Mouse (Mus musculus) CH12.LX (cell line): Measurements from ENCODE around the gene Fuz. TPM values are rescaled to one million over a fixed set of nuclear protein-coding genes. Genes with fewer than 3 reads are reported as not detected.

Experiments used
- DNase-seq: peaks from one replicate; pipeline ENCODE4 v3.0.0-alpha.2; 2013; ENCODE audit errors: extremely low read depth
- H3K27ac ChIP-seq: 2 replicates; pipeline ENCODE4 v1.5.1; 2012; ENCODE audit warnings: low read depth, mild to moderate bottlenecking, control low read depth, moderate library complexity; ENCODE audit not compliant: insufficient read depth
- H3K27me3 ChIP-seq: replicated peaks from 2 replicates; pipeline ENCODE3; 2012; ENCODE audit warnings: inconsistent platforms
- H3K36me3 ChIP-seq, 2 experiments: replicated peaks in 1 of 2; 2 replicates each; pipeline versions ENCODE3 to v1.6.1; 2012; ENCODE audit warnings: inconsistent platforms in 1 of 2, low read length in 1 of 2, mild to moderate bottlenecking in 1 of 2, mixed read lengths in 1 of 2, moderate library complexity in 1 of 2; ENCODE audit not compliant: control insufficient read depth in 1 of 2, insufficient read depth in 1 of 2
- H3K4me1 ChIP-seq, 2 experiments: 2 replicates each; pipeline ENCODE4 v1.6.1; 2012; ENCODE audit warnings: inconsistent platforms in 1 of 2, moderate library complexity in 1 of 2; ENCODE audit not compliant: insufficient read depth in 2 of 2, control insufficient read depth in 1 of 2
- H3K4me2 ChIP-seq: 2 replicates; pipeline ENCODE4 v1.6.1; 2012; ENCODE audit warnings: low read depth, mild to moderate bottlenecking, control low read depth; ENCODE audit not compliant: poor library complexity, insufficient read depth, severe bottlenecking
- H3K4me3 ChIP-seq, 3 experiments: fragments of 150-350 bp in 1 of 3; sonication (generic) in 1 of 3; replicated peaks in 1 of 3; 2 replicates each; pipeline versions ENCODE3 to v1.5.1; 2011 to 2012; ENCODE audit warnings: low read depth in 2 of 3, low read length in 2 of 3, mild to moderate bottlenecking in 2 of 3, moderate library complexity in 2 of 3, control low read depth in 1 of 3, improper control_type of control experiment in 1 of 3, inconsistent platforms in 1 of 3, mixed read lengths in 1 of 3; ENCODE audit not compliant: poor library complexity in 1 of 3
- H3K79me2 ChIP-seq: replicated peaks from 2 replicates; pipeline ENCODE4 v1.6.1; 2012; ENCODE audit warnings: mild to moderate bottlenecking, moderate library complexity; ENCODE audit not compliant: control insufficient read depth, poor library complexity, insufficient read depth, severe bottlenecking; ENCODE audit errors: extremely low read depth
- H3K9ac ChIP-seq: 2 replicates; pipeline ENCODE4 v1.6.1; 2012; ENCODE audit warnings: low read depth, mild to moderate bottlenecking, control low read depth, moderate library complexity; ENCODE audit not compliant: insufficient read depth
- H3K9me3 ChIP-seq: replicated peaks from 2 replicates; pipeline ENCODE3; 2012; ENCODE audit warnings: low read length, inconsistent platforms, mixed read lengths
- BHLHE40 ChIP-seq: IDR thresholded peaks from 2 replicates; pipeline ENCODE4 v1.6.1; 2011; ENCODE audit warnings: mild to moderate bottlenecking, low read depth, low read length, improper control_type of control experiment
- E2F4 ChIP-seq: IDR thresholded peaks from 2 replicates; pipeline ENCODE4 v1.6.1; 2011; ENCODE audit warnings: low read depth, low read length, improper control_type of control experiment; ENCODE audit not compliant: insufficient replicate concordance
- HCFC1 ChIP-seq: IDR thresholded peaks from 2 replicates; pipeline ENCODE4 v1.6.1; 2012; ENCODE audit warnings: low read depth, mild to moderate bottlenecking, inconsistent platforms, low read length, improper control_type of control experiment
- JUND ChIP-seq: conservative IDR thresholded peaks from 2 replicates; pipeline ENCODE4 v1.6.1; 2011; ENCODE audit warnings: low read depth, low read length, improper control_type of control experiment
- KAT2A ChIP-seq: IDR thresholded peaks from 2 replicates; pipeline ENCODE4 v1.6.1; 2012; ENCODE audit warnings: low read length, improper control_type of control experiment, inconsistent platforms; ENCODE audit not compliant: insufficient replicate concordance
- MAX ChIP-seq: IDR thresholded peaks from 2 replicates; pipeline ENCODE4 v1.6.1; 2011; ENCODE audit warnings: low read length, improper control_type of control experiment
- MAZ ChIP-seq: IDR thresholded peaks from 2 replicates; pipeline ENCODE4 v1.6.1; 2012; ENCODE audit warnings: low read depth, mild to moderate bottlenecking, inconsistent platforms, low read length, improper control_type of control experiment, moderate library complexity
- MYC ChIP-seq: IDR thresholded peaks from 2 replicates; pipeline ENCODE4 v1.6.1; 2011; ENCODE audit warnings: low read depth, mild to moderate bottlenecking, improper control_type of control experiment, low read length
- NRF1 ChIP-seq: IDR thresholded peaks from 2 replicates; pipeline ENCODE4 v1.6.1; 2014; ENCODE audit warnings: low read depth, mild to moderate bottlenecking, inconsistent platforms, low read length, improper control_type of control experiment, moderate library complexity
- RCOR1 ChIP-seq: conservative IDR thresholded peaks from 2 replicates; pipeline ENCODE4 v1.6.1; 2012; ENCODE audit warnings: low read depth, mild to moderate bottlenecking, inconsistent platforms, low read length, improper control_type of control experiment
- SMC3 ChIP-seq: IDR thresholded peaks from 2 replicates; pipeline ENCODE4 v1.6.1; 2011; ENCODE audit warnings: low read depth, low read length, improper control_type of control experiment
- TBP ChIP-seq: conservative IDR thresholded peaks from 2 replicates; pipeline ENCODE4 v1.6.1; 2011; ENCODE audit warnings: low read depth, low read length, improper control_type of control experiment
- TCF12 ChIP-seq: IDR thresholded peaks from 2 replicates; pipeline ENCODE4 v1.6.1; 2014; ENCODE audit warnings: low read depth, mild to moderate bottlenecking, inconsistent platforms, low read length, improper control_type of control experiment
- UBTF ChIP-seq: IDR thresholded peaks from 2 replicates; pipeline ENCODE4 v1.6.1; 2012; ENCODE audit warnings: low read depth, mild to moderate bottlenecking, inconsistent platforms, low read length, improper control_type of control experiment, moderate library complexity
- USF2 ChIP-seq: conservative IDR thresholded peaks from 2 replicates; pipeline ENCODE4 v1.6.1; 2011; ENCODE audit warnings: low read depth, low read length, improper control_type of control experiment
- ZKSCAN1 ChIP-seq: IDR thresholded peaks from 2 replicates; pipeline ENCODE4 v1.6.1; 2012; ENCODE audit warnings: low read depth, inconsistent platforms, low read length, improper control_type of control experiment, borderline replicate concordance
- ZMIZ1 ChIP-seq: IDR thresholded peaks from 2 replicates; pipeline ENCODE4 v1.6.1; 2012; ENCODE audit warnings: low read depth, mild to moderate bottlenecking, inconsistent platforms, low read length, improper control_type of control experiment
- ZNF384 ChIP-seq: IDR thresholded peaks from 2 replicates; pipeline ENCODE4 v1.6.1; 2012; ENCODE audit warnings: low read depth, low read length, improper control_type of control experiment, inconsistent platforms
- dilution Hi-C: fragments of 300-500 bp; cut with MboI; formaldehyde crosslinking; loops from 2 replicates; pipeline ENCODE4 v1.14.3; 2020; ENCODE audit warnings: low sequenced_read_pairs; ENCODE audit not compliant: extremely low pct_unique_long_range_greater_than_20kb, extremely low pct_ligation_motif_present
- in situ Hi-C: fragments of 300-500 bp; cut with MboI; formaldehyde crosslinking; loops from 3 replicates; pipeline ENCODE4 v1.14.3; 2019; ENCODE audit warnings: low sequenced_read_pairs, low pct_ligation_motif_present, low pct_unique_long_range_greater_than_20kb, mixed read lengths
- polyA plus RNA-seq: library from polyadenylated mRNA; unstranded; fragments of >175 nt; gene quantifications from 2 replicates; pipeline ENCODE4 v1.2.1, GENCODE M21; 2012; ENCODE audit warnings: low read depth; ENCODE audit not compliant: insufficient read length
- total RNA-seq, 2 experiments: library from RNA; depleted of rRNA; stranded (reverse); fragments of 300-350 nt in 1 of 2; fragments of >200 nt in 1 of 2; gene quantifications; 2 replicates each; pipeline ENCODE4 v1.2.3; 2012 to 2014

The Fuz gene
- total and polyA plus RNA-seq, 3 experiments, result 16.7 to 17.1 (median 16.9) TPM

DNA sequence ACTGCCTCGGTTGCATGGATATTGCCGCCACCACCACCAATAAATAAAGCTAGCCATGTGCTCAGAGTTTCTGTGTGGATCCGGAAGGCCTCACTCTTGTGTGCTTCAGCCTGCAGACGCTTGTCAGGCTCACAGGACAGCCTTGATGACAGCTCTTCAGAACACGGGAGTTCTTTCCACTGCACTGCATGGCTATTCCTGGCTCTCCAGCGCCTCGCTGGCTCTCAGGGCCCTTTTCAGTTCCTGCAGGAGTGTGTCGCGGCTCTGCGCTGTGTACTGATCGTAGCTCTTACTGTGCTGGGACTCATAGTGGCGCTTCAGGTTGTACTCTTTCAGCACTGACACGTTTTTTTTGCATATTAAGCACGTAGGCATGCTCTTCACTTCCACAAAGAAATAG, 18.0 kb upstream of the Fuz start:
- dilution Hi-C loops, result no loop called here
- Histone ChIP-seq H3K27me3 (peaks cover 4% of the 10 kb centered on the region), H3K4me2 (no peak overlapping the region), H3K9me3 (no peaks in the 10 kb centered on the region), H3K79me2 (no peaks in the 10 kb centered on the region), H3K4me3 (no peak overlapping the region), H3K36me3 (peaks cover 57 to 72% of the 10 kb centered on the region in 2 experiments), H3K9ac (no peak overlapping the region), H3K27ac (no peak overlapping the region), H3K4me1 (peaks cover 0 to 12% of the 10 kb centered on the region in 2 experiments; a peak in 2 of 4 replicates)
- DNase-seq, result no peak
- in situ Hi-C loops, result no loop called here
- TF ChIP-seq NRF1 (no peak), ZKSCAN1 (no peak), UBTF (no peak), HCFC1 (no peak), USF2 (no peak)

DNA sequence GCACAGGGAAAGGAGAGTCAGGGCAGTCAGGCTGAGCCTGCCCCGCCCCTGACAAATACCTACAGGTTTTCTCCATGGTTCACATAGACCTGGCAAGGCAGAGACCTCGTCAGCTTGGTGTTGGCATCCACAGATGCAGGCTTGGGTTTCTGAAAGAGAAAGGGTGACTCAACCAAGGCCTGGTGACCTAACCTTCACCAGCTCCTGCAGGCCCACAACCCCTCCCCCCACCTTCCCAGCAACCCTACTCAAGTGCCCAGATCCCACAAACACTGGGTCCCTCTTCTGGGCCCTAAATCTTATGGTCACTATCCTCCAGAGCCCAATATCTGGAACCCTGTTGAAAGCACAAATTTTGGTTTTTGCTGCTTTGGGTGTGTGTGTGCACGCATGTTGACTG, 12.8 kb upstream of the Fuz start:
- no peaks in the 10 kb centered on the region for H3K27me3 ChIP-seq
- H3K27ac ChIP-seq, result no peak overlapping the region
- H3K79me2 ChIP-seq, result no peaks in the 10 kb centered on the region; the same call in 1 of the 2 replicates
- TF ChIP-seq MAZ (no peak), E2F4 (no peak), NRF1 (no peak), UBTF (no peak), TBP (no peak), BHLHE40 (no peak), ZMIZ1 (no peak), ZKSCAN1 (no peak), MYC (no peak), KAT2A (no peak), JUND (no peak), MAX (no peak), TCF12 (no peak), ZNF384 (no peak), RCOR1 (no peak), SMC3 (no peak)
- no peaks in the 10 kb centered on the region for H3K9me3 ChIP-seq
- peaks cover 80 to 93% of the 10 kb centered on the region in 2 experiments for H3K36me3 ChIP-seq
- dilution Hi-C loops (no loop called here), in situ Hi-C loops (no loop called here)
- no peak overlapping the region for H3K4me2 ChIP-seq
- no peak overlapping the region for H3K9ac ChIP-seq
- peaks cover 0 to 12% of the 10 kb centered on the region in 2 experiments; a peak in 2 of 4 replicates for H3K4me1 ChIP-seq
- H3K4me3 ChIP-seq, result no peak overlapping the region
- DNase-seq, result no peak
